Mouse (Mus musculus) kidney, embryonic 14.5 days (tissue): ENCODE results near the gene Sos1. TPM values are rescaled to one million over a fixed set of nuclear protein-coding genes. Genes with fewer than 3 reads are reported as not detected.

Experiments
- ATAC-seq: fragments of 200-750 bp; cut with Nextera tagmentation; 2 replicates; pipeline ENCODE4 v1.8.0; 2017; ENCODE audit warnings: moderate number of reproducible peaks, mild to moderate bottlenecking, moderate TSS enrichment, moderate library complexity; ENCODE audit not compliant: low FRiP score, low TSS enrichment
- H3K27ac ChIP-seq: fragments of 300-500 bp; sonication (generic); 2 replicates; pipeline ENCODE4 v1.5.1; 2014; ENCODE audit warnings: low read depth, mild to moderate bottlenecking, low read length, moderate library complexity, mixed read lengths
- H3K27me3 ChIP-seq: fragments of 300-500 bp; sonication (generic); 2 replicates; pipeline ENCODE4 v1.6.1; 2014; ENCODE audit warnings: mild to moderate bottlenecking, low read length; ENCODE audit not compliant: control insufficient read depth, insufficient read depth
- H3K36me3 ChIP-seq: fragments of 300-500 bp; sonication (generic); 2 replicates; pipeline ENCODE4 v1.6.1; 2014; ENCODE audit warnings: low read length, mixed read lengths; ENCODE audit not compliant: control insufficient read depth, insufficient read depth
- H3K4me1 ChIP-seq: fragments of 300-500 bp; sonication (generic); 2 replicates; pipeline ENCODE4 v1.6.1; 2014; ENCODE audit warnings: low read length, mixed read lengths; ENCODE audit not compliant: control insufficient read depth, insufficient read depth
- H3K4me2 ChIP-seq: fragments of 300-500 bp; sonication (generic); replicated peaks from 2 replicates; pipeline ENCODE4 v1.6.1; 2014; ENCODE audit warnings: low read depth, mild to moderate bottlenecking, low read length
- H3K4me3 ChIP-seq: fragments of 300-500 bp; sonication (generic); 2 replicates; pipeline ENCODE4 v1.5.1; 2014; ENCODE audit warnings: mild to moderate bottlenecking, low read length
- H3K9ac ChIP-seq: fragments of 300-500 bp; sonication (generic); 2 replicates; pipeline ENCODE4 v1.6.1; 2014; ENCODE audit warnings: low read depth, mild to moderate bottlenecking, low read length, moderate library complexity
- H3K9me3 ChIP-seq: fragments of 300-500 bp; sonication (generic); 2 replicates; pipeline ENCODE4 v1.6.1; 2016; ENCODE audit warnings: low read length; ENCODE audit not compliant: control insufficient read depth
- WGBS: fragments of 180-500 bp; shearing (Covaris S2); extraction: QIAGEN DNeasy Blood & Tissue Kit; methylation state at CpG from one replicate; pipeline ENCODE4 v1.1.7; 2014; 5-methylcytosine and 5-hydroxymethylcytosine counted together
- polyA plus RNA-seq: library from polyadenylated mRNA; unstranded; fragments of >200 nt; fragmentation: Nextera tagmentation; extraction: Ambion mirVana; gene quantifications from 2 replicates; pipeline ENCODE4 v1.2.1, GENCODE M21; 2014

Gene Sos1
- polyA plus RNA-seq, 1 experiment from 2014 or later = 9.2 TPM

DNA sequence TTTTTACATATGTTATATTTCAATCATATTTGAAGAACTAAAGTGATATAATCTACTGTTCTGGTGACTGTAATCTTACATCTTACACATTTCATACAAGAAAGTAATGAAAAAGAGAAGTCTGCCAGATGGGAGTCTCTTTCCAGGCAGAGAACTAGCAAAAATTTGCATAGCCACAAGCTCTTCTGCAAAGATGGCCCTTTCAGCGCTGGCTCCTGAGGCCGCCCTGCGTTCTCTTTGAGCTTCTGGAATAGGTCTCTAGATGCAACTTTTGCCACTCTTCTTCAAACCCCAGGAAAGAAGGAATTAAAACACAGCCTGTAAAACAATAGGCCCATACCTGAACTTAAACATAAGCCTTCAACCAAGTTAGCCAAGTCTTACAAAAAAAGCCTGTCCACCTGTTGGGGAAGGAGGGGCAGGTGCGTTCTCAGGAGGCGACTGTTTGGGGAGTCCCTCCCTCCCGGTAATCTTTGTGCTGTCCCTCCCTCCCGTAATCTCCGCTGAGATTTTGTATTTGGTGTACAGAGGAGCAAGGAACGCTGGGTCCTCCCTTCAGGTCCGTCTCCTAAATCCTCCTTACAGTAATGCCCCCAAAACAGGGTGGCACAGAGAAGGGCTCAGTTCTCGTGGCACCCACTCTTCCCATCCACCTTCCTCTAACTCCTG lies 18.5 kb upstream of the Sos1 start:
- no peak overlapping the region for H3K9ac ChIP-seq
- H3K4me1 ChIP-seq = 0 out of 2 replicates have a peak, but pooled peaks cover 2% of the 10 kb centered on the region
- no peak overlapping the region for H3K4me2 ChIP-seq
- no peaks in the 10 kb centered on the region for H3K9me3 ChIP-seq
- no peak for ATAC-seq
- no peaks in the 10 kb centered on the region for H3K36me3 ChIP-seq
- WGBS = 54% methylated on average over 11 of the region's 11 CpGs
- no peak overlapping the region for H3K4me3 ChIP-seq
- no peaks in the 10 kb centered on the region for H3K27me3 ChIP-seq
- no peak overlapping the region for H3K27ac ChIP-seq

GRCm38 (mm10) chr17:80497183-80497601 lies 16.9 kb upstream of the Sos1 start:
- no peak overlapping the region for H3K4me3 ChIP-seq
- H3K9me3 ChIP-seq = no peaks in the 10 kb centered on the region
- H3K36me3 ChIP-seq = no peaks in the 10 kb centered on the region
- no peak for ATAC-seq
- no peak overlapping the region for H3K4me2 ChIP-seq
- no peaks in the 10 kb centered on the region for H3K27me3 ChIP-seq
- H3K9ac ChIP-seq = no peak overlapping the region
- 0 out of 2 replicates have a peak, but pooled peaks cover 2% of the 10 kb centered on the region for H3K4me1 ChIP-seq
- H3K27ac ChIP-seq = no peak overlapping the region
- WGBS = 81% methylated on average over 9 of the region's 9 CpGs

- Histone ChIP-seq H3K36me3 (no peaks in the 10 kb centered on the region), H3K4me3 (no peak overlapping the region), H3K27ac (no peak overlapping the region), H3K4me1 (0 out of 2 replicates have a peak, but pooled peaks cover 2% of the 10 kb centered on the region), H3K9me3 (no peaks in the 10 kb centered on the region), H3K4me2 (no peak overlapping the region), H3K9ac (no peak overlapping the region), H3K27me3 (no peaks in the 10 kb centered on the region)
- 87% methylated on average over 8 of the region's 8 CpGs for WGBS
- no peak for ATAC-seq
Measured at GRCm38 (mm10) chr17:80496607-80497170, 16.4 kb upstream of the Sos1 start.

- 83% methylated on average over 6 of the region's 6 CpGs for WGBS
- ATAC-seq = no peak
- Histone ChIP-seq H3K4me1 (0 out of 2 replicates have a peak, but pooled peaks cover 2% of the 10 kb centered on the region), H3K27me3 (no peaks in the 10 kb centered on the region), H3K4me2 (no peak overlapping the region), H3K36me3 (no peaks in the 10 kb centered on the region), H3K27ac (no peak overlapping the region), H3K4me3 (no peak overlapping the region), H3K9me3 (no peaks in the 10 kb centered on the region), H3K9ac (no peak overlapping the region)
Measured at GRCm38 (mm10) chr17:80496185-80496584, 15.9 kb upstream of the Sos1 start.

GRCm38 (mm10) chr17:80493891-80494290 lies 13.6 kb upstream of the Sos1 start:
- H3K4me3 ChIP-seq = no peak overlapping the region
- ATAC-seq = no peak
- H3K4me2 ChIP-seq = no peak overlapping the region
- H3K9ac ChIP-seq = no peak overlapping the region
- H3K27ac ChIP-seq = no peak overlapping the region
- 81% methylated on average over 1 of the region's 1 CpGs for whole genome bisulfite sequencing
- H3K27me3 ChIP-seq = no peaks in the 10 kb centered on the region
- no peaks in the 10 kb centered on the region for H3K4me1 ChIP-seq
- H3K9me3 ChIP-seq = no peaks in the 10 kb centered on the region
- H3K36me3 ChIP-seq = no peaks in the 10 kb centered on the region

GRCm38 (mm10) chr17:80492811-80493210 lies 12.6 kb upstream of the Sos1 start:
- no peaks in the 10 kb centered on the region for H3K9me3 ChIP-seq
- WGBS = 82% methylated on average over 4 of the region's 4 CpGs
- H3K36me3 ChIP-seq = no peaks in the 10 kb centered on the region
- H3K4me3 ChIP-seq = no peak overlapping the region
- H3K27me3 ChIP-seq = no peaks in the 10 kb centered on the region
- H3K27ac ChIP-seq = no peak overlapping the region
- no peak overlapping the region for H3K9ac ChIP-seq
- ATAC-seq = no peak
- H3K4me1 ChIP-seq = no peaks in the 10 kb centered on the region
- no peak overlapping the region for H3K4me2 ChIP-seq

- no peak for ATAC-seq
- Histone ChIP-seq H3K4me2 (no peak overlapping the region), H3K4me3 (no peak overlapping the region), H3K9ac (no peak overlapping the region), H3K27ac (no peak overlapping the region), H3K9me3 (no peaks in the 10 kb centered on the region), H3K4me1 (no peaks in the 10 kb centered on the region), H3K27me3 (no peaks in the 10 kb centered on the region), H3K36me3 (no peaks in the 10 kb centered on the region)
- 91% methylated on average over 4 of the region's 4 CpGs for WGBS
Measured at GRCm38 (mm10) chr17:80492274-80492673, 12.0 kb upstream of the Sos1 start.

GRCm38 (mm10) chr17:80490166-80490565 lies 9.9 kb upstream of the Sos1 start:
- ATAC-seq = no peak
- no peaks in the 10 kb centered on the region for H3K36me3 ChIP-seq
- H3K27me3 ChIP-seq = no peaks in the 10 kb centered on the region
- WGBS = 64% methylated on average over 5 of the region's 5 CpGs
- no peak overlapping the region for H3K4me2 ChIP-seq
- no peak overlapping the region for H3K27ac ChIP-seq
- H3K9me3 ChIP-seq = no peaks in the 10 kb centered on the region
- H3K4me3 ChIP-seq = no peak overlapping the region
- H3K9ac ChIP-seq = no peak overlapping the region
- H3K4me1 ChIP-seq = no peaks in the 10 kb centered on the region

DNA sequence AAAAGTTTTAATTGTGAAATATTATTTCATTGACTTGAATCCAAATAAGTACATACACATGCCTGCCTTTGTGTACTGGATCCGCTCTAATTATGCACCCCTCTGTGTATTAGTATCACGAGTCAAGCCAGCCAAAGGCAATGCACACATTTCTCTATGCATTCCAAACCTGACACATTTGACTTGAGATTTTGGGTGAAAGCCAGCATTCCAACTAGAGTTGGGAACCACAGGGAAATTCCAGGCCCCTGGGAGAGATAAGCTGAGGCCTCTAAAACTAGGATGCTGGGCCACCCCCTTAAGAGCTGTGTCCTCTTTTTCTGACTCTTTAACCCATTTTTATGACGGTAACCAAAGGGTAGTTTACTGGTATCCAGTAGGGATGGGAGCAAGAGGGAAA lies 8.7 kb upstream of the Sos1 start:
- H3K9ac ChIP-seq = no peak overlapping the region
- no peak for ATAC-seq

More for the DNA sequence above, 8.7 kb upstream of the Sos1 start:
- WGBS = 68% methylated on average over 3 of the region's 3 CpGs
- Histone ChIP-seq H3K36me3 (no peaks in the 10 kb centered on the region), H3K4me1 (no peaks in the 10 kb centered on the region), H3K9me3 (no peaks in the 10 kb centered on the region), H3K27me3 (no peaks in the 10 kb centered on the region), H3K4me2 (no peak overlapping the region), H3K27ac (no peak overlapping the region), H3K4me3 (no peak overlapping the region)
